Mouse (Mus musculus) E14TG2a.4 (cell line): Measurements from ENCODE around the gene Oxct2a.

Experiments
- CTCF ChIP-seq: conservative IDR thresholded peaks from 2 replicates; pipeline ENCODE4 v1.5.1; 2014; ENCODE audit warnings: low read length
- POU5F1 ChIP-seq: IDR thresholded peaks from 2 replicates; pipeline ENCODE4 v1.6.1; 2014; ENCODE audit warnings: low read length, borderline replicate concordance

DNA sequence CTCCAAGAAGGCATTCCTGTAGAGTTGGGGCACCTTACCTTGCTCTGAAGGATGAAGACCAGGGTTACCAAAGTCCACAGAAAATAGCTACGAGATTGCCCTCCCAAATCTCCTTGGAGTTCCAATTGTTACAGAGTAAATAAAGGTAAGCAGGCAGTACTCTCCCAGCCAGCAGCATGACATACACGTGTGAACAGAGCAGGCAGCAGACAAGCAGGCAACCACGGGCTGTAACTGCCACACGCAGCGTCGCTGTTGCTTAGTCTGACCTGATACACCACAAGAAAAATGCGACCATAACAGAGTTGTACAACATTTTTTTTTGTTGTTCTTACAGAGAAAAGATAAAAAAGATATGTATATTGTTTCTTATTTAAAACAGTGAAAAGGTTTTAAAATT, 35.2 kb upstream of the Oxct2a start:
- TF ChIP-seq CTCF (no peak), POU5F1 (no peak)
